Mouse (Mus musculus): ENCODE data around the gene Lyl1. TPM values are rescaled to one million over a fixed set of nuclear protein-coding genes. Genes with fewer than 3 reads are reported as not detected.

The Lyl1 gene
- polyA plus RNA-seq, 1 experiment from 2014 or later, result 4.6 TPM

- H3K27me3 ChIP-seq (ENCODE audit: low read depth, poor library complexity, severe bottlenecking), result peaks cover 98% of the 10 kb centered on the region
Observed at GRCm38 (mm10) chr8:84733959-84734358, 32.7 kb downstream of the Lyl1 start.

GRCm38 (mm10) chr8:84734680-84735079 lies 33.4 kb downstream of the Lyl1 start:
- Histone ChIP-seq H3K4me3 (no peak overlapping the region), H3K27me3 (ENCODE audit: low read depth, poor library complexity, severe bottlenecking) (peaks cover 100% of the 10 kb centered on the region), H3K27ac (0 out of 2 replicates have a peak overlapping the region, but pooled peaks have one; percentile 63), H3K36me3 (no peaks in the 10 kb centered on the region), H3K9me3 (replicated peaks) (no peaks in the 10 kb centered on the region), H3K4me1 (peaks cover 75% of the 10 kb centered on the region)
- no peak for DNase-seq (ENCODE audit: low spot score)
- WGBS, result 78% methylated on average over 2 of the region's 2 CpGs

More at GRCm38 (mm10) chr8:84733959-84734358, 32.7 kb downstream of the Lyl1 start:
- DNase-seq (ENCODE audit: low spot score), result no peak
- WGBS, result 86% methylated on average over 6 of the region's 6 CpGs
- Histone ChIP-seq H3K4me1 (peaks cover 68% of the 10 kb centered on the region), H3K9me3 (replicated peaks) (no peaks in the 10 kb centered on the region), H3K4me3 (no peak overlapping the region), H3K27ac (0 out of 2 replicates have a peak overlapping the region, but pooled peaks have one; percentile 47), H3K36me3 (no peaks in the 10 kb centered on the region)

DNA sequence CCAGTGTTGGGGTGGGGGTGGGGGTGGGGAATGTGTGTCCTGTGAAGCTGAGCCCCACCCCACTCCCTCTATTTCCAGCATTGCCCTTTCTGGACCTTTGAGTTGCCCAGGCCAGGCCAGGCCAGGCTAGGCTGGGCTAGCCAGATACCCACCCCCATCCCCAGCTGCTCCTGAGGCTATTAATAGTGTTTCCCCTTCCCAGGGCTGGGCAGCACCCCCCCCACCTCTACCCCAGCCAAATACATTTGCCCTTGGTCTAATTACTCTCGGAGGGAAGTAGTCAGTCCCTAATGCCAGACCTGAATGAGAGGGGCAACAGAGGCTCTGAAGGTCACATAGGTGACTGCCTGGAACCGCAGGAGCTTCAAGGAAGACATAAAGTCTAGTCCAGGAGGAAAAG lies 34.3 kb downstream of the Lyl1 start:
- H3K4me1 ChIP-seq, result peaks cover 77% of the 10 kb centered on the region
- no peak for DNase-seq (ENCODE audit: low spot score)
- peaks cover 100% of the 10 kb centered on the region for H3K27me3 ChIP-seq (ENCODE audit: low read depth, poor library complexity, severe bottlenecking)
- no peaks in the 10 kb centered on the region for H3K36me3 ChIP-seq
- 43% methylated on average over 2 of the region's 2 CpGs for WGBS
- no peaks in the 10 kb centered on the region for H3K9me3 ChIP-seq (replicated peaks)
- H3K4me3 ChIP-seq, result 0 out of 2 replicates have a peak overlapping the region, but pooled peaks have one; percentile 4
- peak overlapping the region; percentile 63 for H3K27ac ChIP-seq

DNA sequence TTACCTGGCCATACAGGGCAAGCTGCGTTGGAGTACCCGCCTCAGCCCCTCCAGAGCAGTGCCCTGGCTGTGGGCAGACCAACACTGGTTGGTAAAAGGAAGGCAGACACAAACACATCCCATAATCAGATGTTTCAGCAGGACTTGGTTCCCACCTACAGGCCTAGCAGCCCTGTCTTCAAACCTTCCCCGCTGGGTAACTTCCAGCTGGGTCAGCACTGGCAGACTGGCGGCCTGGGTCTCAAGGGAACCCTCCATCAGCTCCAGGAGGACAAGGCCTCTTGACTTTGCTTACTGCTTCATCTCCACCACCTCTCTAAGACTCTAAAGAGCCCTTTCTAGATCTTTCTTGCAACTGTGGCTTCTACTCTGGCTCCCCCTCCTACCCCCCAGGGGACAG lies 35.3 kb downstream of the Lyl1 start:
- Histone ChIP-seq H3K4me1 (peaks cover 81% of the 10 kb centered on the region), H3K27ac (peak overlapping the region; percentile 63), H3K27me3 (ENCODE audit: low read depth, poor library complexity, severe bottlenecking) (peaks cover 100% of the 10 kb centered on the region), H3K36me3 (no peaks in the 10 kb centered on the region), H3K4me3 (no peak overlapping the region), H3K9me3 (replicated peaks) (no peaks in the 10 kb centered on the region)
- 72% methylated on average over 4 of the region's 4 CpGs for WGBS
- DNase-seq (ENCODE audit: low spot score), result no peak

DNA sequence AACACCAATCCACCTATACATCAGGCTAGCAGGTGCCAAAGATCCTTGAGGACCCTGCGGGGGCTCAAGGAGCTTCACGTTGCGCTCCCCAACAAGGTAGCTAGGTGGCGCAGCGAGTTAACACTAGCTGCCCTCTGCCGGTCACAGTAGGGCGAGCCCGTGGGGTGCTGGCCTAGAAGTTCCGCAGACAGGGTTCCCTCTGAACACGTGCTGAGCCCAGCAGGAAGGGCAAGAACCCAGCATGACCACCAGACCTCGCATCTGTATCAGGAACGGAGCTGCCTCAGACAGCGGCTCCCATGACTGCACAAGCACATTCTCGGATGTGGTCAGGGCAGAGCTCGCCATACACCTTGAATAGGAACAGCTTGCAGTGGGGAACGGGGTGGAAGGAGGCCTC lies 36.4 kb downstream of the Lyl1 start:
- Histone ChIP-seq H3K36me3 (no peaks in the 10 kb centered on the region), H3K27ac (peak overlapping the region; percentile 95), H3K9me3 (replicated peaks) (no peaks in the 10 kb centered on the region), H3K27me3 (ENCODE audit: low read depth, poor library complexity, severe bottlenecking) (peaks cover 100% of the 10 kb centered on the region), H3K4me1 (peaks cover 86% of the 10 kb centered on the region), H3K4me3 (peak overlapping the region; percentile 33)
- WGBS, result under 1% methylated on average over 16 of the region's 16 CpGs
- DNase-seq (ENCODE audit: low spot score), result peak; percentile 88

GRCm38 (mm10) chr8:84738266-84738665 lies 37.0 kb downstream of the Lyl1 start:
- Histone ChIP-seq H3K4me3 (peak overlapping the region; percentile 33), H3K27ac (peak overlapping the region; percentile 95), H3K36me3 (no peaks in the 10 kb centered on the region), H3K27me3 (ENCODE audit: low read depth, poor library complexity, severe bottlenecking) (peaks cover 100% of the 10 kb centered on the region), H3K9me3 (replicated peaks) (no peaks in the 10 kb centered on the region), H3K4me1 (peaks cover 86% of the 10 kb centered on the region)
- peak; percentile 68 for DNase-seq (ENCODE audit: low spot score)
- 1% methylated on average over 10 of the region's 10 CpGs for WGBS

GRCm38 (mm10) chr8:84738715-84739400 lies 37.6 kb downstream of the Lyl1 start:
- Histone ChIP-seq H3K27ac (peak overlapping the region; percentile 95), H3K27me3 (ENCODE audit: low read depth, poor library complexity, severe bottlenecking) (peaks cover 100% of the 10 kb centered on the region), H3K4me3 (peak overlapping the region; percentile 33), H3K4me1 (peaks cover 89% of the 10 kb centered on the region), H3K36me3 (no peaks in the 10 kb centered on the region), H3K9me3 (replicated peaks) (no peaks in the 10 kb centered on the region)
- 32% methylated on average over 10 of the region's 10 CpGs for WGBS
- no peak for DNase-seq (ENCODE audit: low spot score)

DNA sequence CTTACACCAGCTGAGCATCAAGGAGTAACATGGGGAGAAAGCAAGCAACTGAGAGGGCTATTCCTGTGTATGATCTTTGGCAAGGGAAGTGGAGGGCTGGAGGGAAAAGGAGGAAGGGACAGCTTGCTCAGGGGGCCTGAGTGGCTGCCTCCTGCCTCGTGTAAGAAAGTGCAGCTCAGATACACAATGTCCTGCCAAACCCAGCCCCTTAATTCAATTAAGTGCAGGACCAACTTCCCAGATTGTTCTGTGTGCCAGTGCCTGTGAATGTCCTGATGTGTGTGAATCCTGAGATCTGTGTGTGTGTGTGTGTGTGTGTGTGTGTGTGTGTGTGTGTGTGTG lies 38.1 kb downstream of the Lyl1 start:
- DNase-seq (ENCODE audit: low spot score), result no peak
- no peaks in the 10 kb centered on the region for H3K9me3 ChIP-seq (replicated peaks)
- H3K4me3 ChIP-seq, result no peak overlapping the region
- H3K27me3 ChIP-seq (ENCODE audit: low read depth, poor library complexity, severe bottlenecking), result peaks cover 100% of the 10 kb centered on the region
- 0% methylated on average over 1 of the region's 1 CpGs for WGBS
- peak overlapping the region; percentile 95 for H3K27ac ChIP-seq
- H3K36me3 ChIP-seq, result no peaks in the 10 kb centered on the region
- peaks cover 94% of the 10 kb centered on the region for H3K4me1 ChIP-seq

DNA sequence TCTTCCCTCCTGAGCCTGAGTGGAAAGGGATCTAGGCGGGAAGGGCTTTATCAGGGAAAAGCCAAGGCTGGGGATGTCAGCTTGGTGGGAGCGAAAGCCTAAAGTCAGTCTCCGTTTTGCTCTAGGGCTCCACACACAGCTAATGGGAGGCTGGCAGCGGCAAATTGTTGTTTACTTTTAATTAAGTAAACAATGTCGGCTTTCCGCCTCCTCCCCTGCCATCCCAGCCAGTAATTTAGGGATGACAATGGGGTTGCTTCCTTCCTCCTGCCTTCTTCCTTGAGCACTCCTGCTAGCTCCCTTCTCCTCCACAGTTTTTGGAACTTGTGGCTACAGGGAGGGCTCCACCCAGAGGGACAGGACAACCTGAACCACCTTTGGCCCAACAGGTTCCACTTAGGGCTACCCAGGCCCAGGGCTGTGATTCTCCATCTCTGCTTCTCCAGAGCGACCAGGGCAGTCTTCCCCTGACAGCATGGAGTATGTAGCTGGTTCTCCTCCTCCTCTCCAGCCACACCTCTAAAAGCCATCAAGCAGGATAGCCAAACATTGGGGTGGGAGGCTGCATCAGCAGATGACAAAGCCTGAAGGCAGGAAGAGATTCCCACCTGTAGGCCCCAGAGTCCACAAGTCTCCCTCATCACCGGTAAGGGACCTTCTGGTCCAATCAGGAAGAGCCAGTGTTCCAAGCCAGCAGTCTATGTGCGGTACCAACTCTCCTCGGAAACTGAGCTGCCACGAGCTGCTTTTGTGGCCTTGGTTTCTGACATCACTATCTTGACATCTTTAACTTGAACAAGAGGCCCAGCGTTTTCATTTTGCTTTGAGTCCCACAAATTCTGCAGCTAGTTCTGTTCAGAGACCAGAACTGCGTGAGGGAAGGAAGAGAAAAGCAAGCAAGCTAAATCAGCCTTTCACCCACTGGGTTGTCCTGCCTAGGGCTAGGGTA lies 39.9 kb downstream of the Lyl1 start:
- Histone ChIP-seq H3K9me3 (replicated peaks) (no peaks in the 10 kb centered on the region), H3K4me3 (no peak overlapping the region), H3K36me3 (no peaks in the 10 kb centered on the region), H3K4me1 (peaks cover 96% of the 10 kb centered on the region), H3K27me3 (ENCODE audit: low read depth, poor library complexity, severe bottlenecking) (peaks cover 100% of the 10 kb centered on the region), H3K27ac (peak overlapping the region; percentile 95)
- WGBS, result 24% methylated on average over 13 of the region's 13 CpGs
- no peak for DNase-seq (ENCODE audit: low spot score)

DNA sequence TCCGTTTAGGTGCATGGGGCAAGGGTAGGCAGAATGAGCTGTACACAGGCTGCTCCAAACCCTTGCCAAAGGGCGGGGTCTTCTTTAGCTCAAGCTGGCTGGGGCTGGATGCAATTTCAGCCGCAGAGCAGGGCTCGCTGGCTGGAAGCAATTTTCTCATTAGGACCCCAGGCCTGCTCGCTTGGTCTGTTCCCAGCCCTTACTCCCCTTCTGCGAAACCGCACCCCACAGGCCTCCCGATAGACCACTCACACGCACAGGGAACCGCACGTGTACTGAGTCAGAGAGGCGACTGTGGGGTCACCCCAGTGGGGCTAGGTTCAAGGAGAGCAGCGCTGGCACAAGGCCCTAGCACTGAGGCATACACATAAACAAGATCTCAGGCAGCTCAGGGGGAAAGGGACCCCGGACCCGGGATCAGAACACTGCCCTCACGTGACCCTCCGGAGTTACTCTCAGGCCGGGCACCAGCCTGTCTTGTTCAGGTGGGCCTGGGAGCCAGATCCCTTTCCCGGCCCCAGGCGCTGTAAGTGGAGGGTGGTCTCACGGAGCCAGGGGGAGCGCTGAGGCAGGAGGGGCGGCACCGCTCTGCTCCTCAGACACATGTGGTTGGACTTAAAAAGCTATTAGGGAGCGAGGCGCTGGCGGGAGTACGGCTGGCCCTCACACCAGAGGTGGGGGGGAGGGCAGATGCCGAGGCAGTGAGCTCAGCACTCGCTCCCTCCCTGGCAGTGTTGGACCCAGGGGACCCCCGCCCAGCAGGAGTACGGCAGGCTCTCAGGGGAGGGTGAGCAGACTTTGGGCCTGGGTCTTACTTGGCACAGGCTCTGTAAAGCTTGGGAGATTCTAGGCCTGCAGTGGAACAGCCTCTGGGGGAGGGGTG lies 41.2 kb downstream of the Lyl1 start:
- H3K27me3 ChIP-seq (ENCODE audit: low read depth, poor library complexity, severe bottlenecking), result peaks cover 100% of the 10 kb centered on the region
- peak; percentile 92 for DNase-seq (ENCODE audit: low spot score)

DNA sequence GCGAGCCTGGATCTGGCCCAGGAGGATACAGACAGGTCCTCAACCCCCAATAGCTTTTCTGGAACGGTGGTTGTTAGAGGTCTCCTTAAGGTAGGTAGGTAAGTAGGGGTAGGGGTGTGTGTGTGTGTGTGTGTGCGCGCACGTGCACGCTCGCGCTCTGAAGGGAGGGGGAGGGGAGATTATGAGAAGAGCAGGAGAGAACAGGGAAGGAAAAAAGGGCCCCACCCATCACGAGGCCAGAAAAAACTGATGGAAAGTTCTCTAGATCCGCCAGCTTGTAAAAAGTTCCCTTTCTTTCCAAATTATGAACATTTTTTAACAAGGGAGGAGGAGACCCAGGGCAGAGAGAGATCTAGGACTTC lies 41.8 kb downstream of the Lyl1 start:
- Histone ChIP-seq H3K4me1 (peaks cover 91% of the 10 kb centered on the region), H3K27ac (peak overlapping the region; percentile 95), H3K36me3 (no peaks in the 10 kb centered on the region), H3K4me3 (peak overlapping the region; percentile 44), H3K27me3 (ENCODE audit: low read depth, poor library complexity, severe bottlenecking) (peaks cover 100% of the 10 kb centered on the region), H3K9me3 (replicated peaks) (no peaks in the 10 kb centered on the region)
- no peak for DNase-seq (ENCODE audit: low spot score)
- under 1% methylated on average over 10 of the region's 10 CpGs for WGBS

More for the DNA sequence above, 41.2 kb downstream of the Lyl1 start:
- Histone ChIP-seq H3K36me3 (no peaks in the 10 kb centered on the region), H3K9me3 (replicated peaks) (no peaks in the 10 kb centered on the region), H3K27ac (peak overlapping the region; percentile 95), H3K4me1 (peaks cover 97% of the 10 kb centered on the region), H3K4me3 (peak overlapping the region; percentile 44)
- 1% methylated on average over 32 of the region's 32 CpGs for WGBS

Data from limb, embryonic 10.5 days (tissue).